Mouse (Mus musculus) gastrocnemius, adult 18-20 months (tissue): ENCODE measurements around the gene Terb1. TPM values are rescaled to one million over a fixed set of nuclear protein-coding genes. Genes with fewer than 3 reads are reported as not detected.
A peak's percentile ranks its signal among the peaks of the same experiment; 100 is the strongest.

ENCODE experiments used
- DNase-seq: peaks from one replicate; pipeline ENCODE4 v3.0.0; 2021; ENCODE audit warnings: low spot score
- total RNA-seq, 2 experiments: library from RNA; stranded (reverse); gene quantifications; 2 replicates each; pipeline ENCODE4 v1.2.3; 2021

Terb1 gene
- total RNA-seq, 2 experiments from 2014 or later: not detected

DNA sequence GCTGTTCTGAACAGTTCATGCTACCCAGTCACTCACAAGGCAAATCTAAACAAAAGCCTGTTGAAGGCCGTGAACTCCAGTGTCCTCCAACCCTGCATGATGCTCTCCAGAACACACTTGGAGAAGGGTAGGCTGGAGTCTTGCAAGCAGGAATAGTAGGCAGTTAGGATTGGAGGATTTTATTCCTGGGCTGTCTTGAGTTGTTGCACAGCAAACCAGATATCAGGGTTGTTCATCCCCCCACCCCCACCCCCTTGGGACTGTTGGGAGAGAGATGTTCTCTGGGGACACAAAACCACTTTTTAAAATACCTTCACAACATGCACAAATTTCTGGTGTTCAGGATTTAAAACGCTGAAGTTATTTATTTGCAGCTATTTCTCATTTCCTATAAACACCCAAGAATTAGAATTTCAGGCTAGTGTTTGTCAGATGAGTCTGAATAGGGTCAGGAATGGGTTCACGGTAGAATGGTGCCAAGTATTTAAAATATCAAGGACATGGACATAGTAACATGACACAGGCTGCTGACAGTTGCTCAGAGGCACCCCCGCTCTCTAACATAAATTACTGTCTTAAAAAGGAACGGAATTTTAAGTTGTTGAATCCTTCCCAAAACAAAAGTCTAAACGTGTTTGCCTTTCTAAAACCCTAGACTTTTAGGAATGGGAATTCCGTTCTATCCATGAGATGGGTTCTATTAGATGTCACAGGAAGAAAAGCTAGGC lies 96.7 kb downstream of the Terb1 start:
- DNase-seq: no peak

DNA sequence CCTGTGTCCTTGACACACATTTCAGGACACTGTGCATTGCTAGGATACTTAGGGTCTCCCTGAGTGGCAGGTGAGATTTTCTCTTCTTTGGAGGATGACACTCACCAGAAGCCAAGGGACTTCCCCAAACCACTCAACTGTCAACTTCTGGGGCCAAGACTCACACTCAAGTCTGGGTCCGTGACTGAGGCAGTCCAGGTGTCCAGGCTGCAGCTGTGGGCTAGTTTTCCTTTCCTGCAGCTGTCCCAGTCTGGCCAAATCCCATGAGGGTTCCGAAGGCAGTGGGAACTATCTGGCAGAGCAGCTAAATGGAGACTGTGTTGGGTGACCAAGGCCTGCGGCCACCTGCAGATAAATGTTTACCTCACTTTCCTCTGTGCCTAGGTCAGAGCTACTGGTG lies 97.7 kb downstream of the Terb1 start:
- DNase-seq: no peak

DNA sequence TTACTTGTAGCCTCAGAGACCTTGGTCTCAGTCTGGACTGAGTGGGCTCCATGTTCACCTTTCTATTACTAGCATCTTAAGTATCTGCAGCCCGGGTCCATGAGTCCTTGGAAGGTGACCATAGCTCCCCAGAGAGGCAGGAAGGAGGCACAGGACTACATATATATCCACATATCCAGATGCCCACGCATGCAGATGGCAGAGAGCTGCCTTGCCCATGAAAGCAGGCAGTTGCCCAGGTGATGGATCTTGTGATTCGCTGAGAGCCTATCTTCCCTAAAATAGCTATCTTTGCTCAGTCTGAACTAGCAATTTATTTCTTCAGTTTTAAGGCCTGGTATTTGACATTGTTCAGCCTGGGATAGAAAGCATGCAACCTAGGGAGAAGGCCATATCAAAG lies 98.2 kb downstream of the Terb1 start:
- no peak for DNase-seq

DNA sequence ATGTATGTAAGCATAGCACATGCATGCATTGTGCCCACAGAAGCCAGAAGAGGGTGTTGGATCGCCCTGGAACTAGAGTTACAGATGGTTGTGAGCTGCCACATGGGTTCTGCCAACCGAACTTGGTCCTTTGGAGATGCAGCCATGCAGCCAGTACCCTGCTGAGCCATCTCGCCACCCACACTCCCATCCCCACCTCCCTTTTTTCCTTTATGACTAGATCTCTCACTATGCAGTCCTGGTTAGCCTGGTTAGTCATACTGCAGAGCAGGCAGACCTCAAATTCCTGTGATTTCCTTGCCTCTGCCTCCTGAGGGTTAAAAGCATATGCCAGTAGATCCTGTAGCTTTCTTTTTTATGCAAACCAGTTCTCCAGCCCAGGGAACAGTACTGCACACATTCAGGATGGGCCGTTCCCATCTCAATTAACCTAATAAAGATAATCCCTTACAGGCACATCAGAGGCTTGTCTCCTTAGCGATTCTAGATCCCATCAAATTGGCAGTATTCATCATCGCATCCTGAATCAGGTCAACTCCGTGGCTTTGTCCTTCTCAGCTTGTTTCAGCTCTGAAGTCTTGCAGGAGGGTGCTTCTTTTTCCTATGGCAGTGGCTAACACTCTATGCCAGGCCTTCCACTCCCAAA lies 99.0 kb downstream of the Terb1 start:
- DNase-seq: no peak

DNA sequence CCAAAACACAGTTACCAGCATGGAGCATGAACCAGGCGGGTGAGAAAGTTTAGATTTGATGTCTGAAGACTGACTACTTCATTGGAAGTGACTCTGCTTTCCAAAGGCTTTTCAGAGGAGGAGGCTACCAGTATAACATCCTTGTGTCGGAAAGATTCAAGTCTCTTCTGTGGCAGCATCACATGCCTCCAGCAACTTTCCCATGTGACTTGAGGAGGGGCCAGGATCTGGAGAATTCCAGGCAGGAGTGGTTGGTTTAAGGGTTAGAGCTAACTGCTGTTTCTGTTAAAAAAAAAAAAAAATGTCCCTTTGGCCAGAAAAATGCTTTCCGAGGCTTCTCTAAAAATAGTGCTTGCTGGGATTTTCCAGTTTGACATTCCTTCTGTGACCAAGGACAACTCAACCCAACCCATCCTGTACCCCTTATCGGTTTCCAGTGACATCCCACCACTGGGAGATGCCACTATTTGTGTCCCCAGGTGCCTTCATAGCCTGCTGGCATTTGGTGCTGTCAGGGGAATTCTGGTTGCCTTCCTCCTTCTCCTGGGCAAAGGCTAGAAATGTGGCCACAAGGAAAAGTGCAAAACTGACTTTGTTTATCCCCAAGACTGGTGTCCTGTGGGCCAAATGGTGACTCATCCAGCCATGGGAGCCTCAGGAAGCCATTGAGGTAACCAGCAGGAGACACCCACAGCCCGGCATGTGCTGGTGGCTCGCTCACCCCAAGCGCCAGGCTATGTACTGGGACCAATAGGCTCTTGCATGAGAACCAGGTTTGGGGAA lies 101.2 kb downstream of the Terb1 start:
- DNase-seq: no peak

DNA sequence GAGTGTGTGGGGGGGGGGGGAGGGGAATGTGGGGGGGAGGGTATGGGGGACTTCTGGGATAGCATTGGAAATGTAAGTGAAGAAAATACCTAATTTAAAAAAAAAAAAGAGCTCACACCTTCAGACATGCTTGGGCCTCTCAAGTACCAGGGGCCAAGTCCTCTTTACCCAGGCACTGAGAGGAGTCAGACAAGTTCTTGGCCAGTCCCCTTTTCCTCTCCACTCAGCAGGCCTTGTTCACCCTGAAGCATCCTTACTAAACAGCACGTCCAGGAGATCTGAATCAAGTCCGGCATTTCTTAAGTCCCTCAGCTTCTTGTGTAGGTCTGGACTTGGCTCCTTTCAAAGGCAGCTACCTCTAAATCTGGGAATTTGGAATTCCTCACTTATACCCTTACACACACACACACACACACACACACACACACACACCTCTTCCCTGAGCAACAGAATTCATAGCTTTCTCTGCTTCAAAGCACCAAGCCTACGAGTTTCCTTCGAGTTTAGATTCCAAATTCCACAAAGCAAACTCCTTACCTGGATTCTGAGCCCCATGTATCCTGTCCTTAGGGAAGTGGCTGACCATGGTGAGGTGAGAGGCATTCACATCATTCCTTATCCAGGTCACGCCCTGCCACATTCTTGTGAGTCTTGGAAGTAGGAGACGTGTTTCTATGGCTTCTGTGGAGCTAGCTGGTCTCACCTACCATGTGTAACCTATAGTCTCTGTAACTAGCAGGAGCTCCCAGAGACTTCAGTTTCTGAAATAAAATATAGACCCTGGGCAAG lies 103.2 kb downstream of the Terb1 start:
- DNase-seq: no peak

DNA sequence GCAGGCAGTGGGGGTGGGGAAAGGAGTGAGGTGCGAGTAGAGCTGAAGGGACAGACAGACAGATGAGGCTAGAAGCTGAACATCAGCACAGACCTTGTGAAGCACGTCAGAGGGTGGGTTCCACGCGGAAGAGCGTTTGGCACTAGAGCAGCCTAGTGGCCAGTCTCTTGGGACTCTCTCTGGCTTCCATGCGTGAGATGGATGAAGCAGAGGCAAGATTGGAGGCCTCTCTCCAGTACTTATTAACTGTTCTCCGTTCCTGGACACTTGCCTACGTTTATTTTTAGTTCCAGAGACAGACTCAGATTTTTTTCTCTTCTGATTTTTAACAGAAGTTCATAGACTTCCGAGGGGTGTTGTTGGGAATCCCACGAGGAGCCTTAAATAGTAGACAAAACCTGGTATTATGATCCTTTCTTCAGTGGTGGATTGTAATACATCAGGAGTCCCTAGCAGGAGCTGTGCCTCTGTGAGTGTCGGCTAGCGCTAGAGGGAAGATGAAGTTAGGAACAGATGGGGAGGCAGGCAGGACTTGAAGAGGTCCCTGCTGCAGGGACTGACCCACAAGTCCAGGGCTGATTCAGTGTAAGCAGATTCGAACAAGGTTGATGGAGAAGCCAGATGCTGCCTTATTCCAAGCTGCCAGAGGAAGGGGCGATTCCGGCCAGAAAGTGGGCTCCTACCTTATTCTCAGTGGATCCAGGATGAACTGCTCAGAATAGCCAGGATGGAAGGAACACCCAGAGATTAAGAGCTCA lies 104.1 kb downstream of the Terb1 start:
- DNase-seq: peak; percentile 44

DNA sequence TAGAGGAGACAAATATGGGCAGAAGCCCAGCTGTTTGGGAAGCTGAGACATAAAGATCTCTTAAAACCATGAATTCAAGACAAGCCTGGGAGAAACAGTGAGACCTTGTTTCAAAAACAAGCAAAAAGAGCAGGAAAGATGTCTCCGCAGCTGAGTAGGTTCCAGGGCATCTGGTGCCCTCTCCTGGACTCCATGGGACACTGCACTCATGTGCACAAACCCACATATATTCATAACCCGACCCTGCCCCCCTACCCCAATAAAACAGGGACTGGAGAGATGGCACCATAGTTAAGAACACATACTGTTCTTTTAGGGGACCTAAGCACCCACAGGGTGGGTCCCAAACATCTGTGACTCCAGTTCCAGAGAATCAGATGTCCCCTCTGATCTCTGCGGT lies 106.1 kb downstream of the Terb1 start:
- no peak for DNase-seq

Other genes starting within 250 kb of the Terb1 start
- not detected for gene Cmtm2a, start 216.7 kb downstream of the Terb1 start, total RNA-seq
- gene Gm45711, start 199.8 kb downstream of the Terb1 start, total RNA-seq: not detected
- gene Cmtm1, start 199.8 kb downstream of the Terb1 start, total RNA-seq: not detected
- gene Gm11020, start 188.3 kb downstream of the Terb1 start, total RNA-seq: not detected
- gene Cmtm2b, start 187.7 kb downstream of the Terb1 start, total RNA-seq: not detected
- 1 to 10 TPM; 3.2 to 7.2 TPM for gene Cmtm3, start 170.5 kb downstream of the Terb1 start, total RNA-seq
- 1 to 10 TPM; 4.4 to 5.4 TPM for gene Cmtm4, start 114.1 kb downstream of the Terb1 start, total RNA-seq
- gene Dync1li2, start 66.9 kb downstream of the Terb1 start, total RNA-seq: 100 to 1,000 TPM in 1 of 2 experiments, 10 to 100 TPM in 1; 98.9 to 104 TPM
- 10 to 100 TPM; 22.4 to 24.3 TPM for gene Nae1, start 24.7 kb upstream of the Terb1 start, total RNA-seq
- gene Car7, start 24.8 kb upstream of the Terb1 start, total RNA-seq: 1 to 10 TPM in 1 of 2 experiments, under 1 TPM in 1; 0.82 to 1.1 TPM
- gene Pdp2, start 81.5 kb upstream of the Terb1 start, total RNA-seq: 1 to 10 TPM; 2.9 to 3.3 TPM
- under 1 TPM in 1 of 2 experiments, not detected in 1; 0.23 TPM for gene Cdh16, start 114.5 kb upstream of the Terb1 start, total RNA-seq
- 10 to 100 TPM in 1 of 2 experiments, 1 to 10 TPM in 1; 1.7 to 21.4 TPM for gene Rrad, start 121.4 kb upstream of the Terb1 start, total RNA-seq
- gene Ciao2b, start 132.1 kb upstream of the Terb1 start, total RNA-seq: 10 to 100 TPM; 40.2 to 43.4 TPM
- not detected for gene Ces2a, start 224.1 kb upstream of the Terb1 start, total RNA-seq